Mouse (Mus musculus) right cerebral cortex, postnatal 10 days (tissue): ENCODE results near the gene Usmg5.

ENCODE experiments used
- DNase-seq, 2 experiments: peaks; one replicate each; pipeline ENCODE4 v3.0.0; 2021; ENCODE audit warnings: low spot score in 2 of 2

Usmg5 gene

DNA sequence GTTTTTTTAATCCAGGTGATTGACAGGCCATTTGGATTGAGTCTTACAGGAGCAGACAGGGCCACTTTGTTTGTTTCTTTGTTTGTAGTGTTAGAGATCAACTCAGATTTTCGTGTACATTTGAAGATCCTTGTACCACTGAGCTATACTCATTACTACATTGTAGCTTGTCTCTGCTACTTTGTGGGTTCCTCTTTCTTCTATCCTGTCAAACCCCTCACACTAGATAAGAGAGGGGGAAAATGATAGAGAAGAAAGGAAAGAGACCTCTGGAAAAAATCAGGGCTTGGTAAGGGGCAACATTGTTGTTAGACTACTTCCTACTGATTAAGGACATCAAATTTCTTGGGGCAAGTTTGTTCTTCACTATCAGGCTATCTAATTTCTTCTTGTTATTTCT is 32.8 kb downstream of the Usmg5 start:
- DNase-seq, result no peak

DNA sequence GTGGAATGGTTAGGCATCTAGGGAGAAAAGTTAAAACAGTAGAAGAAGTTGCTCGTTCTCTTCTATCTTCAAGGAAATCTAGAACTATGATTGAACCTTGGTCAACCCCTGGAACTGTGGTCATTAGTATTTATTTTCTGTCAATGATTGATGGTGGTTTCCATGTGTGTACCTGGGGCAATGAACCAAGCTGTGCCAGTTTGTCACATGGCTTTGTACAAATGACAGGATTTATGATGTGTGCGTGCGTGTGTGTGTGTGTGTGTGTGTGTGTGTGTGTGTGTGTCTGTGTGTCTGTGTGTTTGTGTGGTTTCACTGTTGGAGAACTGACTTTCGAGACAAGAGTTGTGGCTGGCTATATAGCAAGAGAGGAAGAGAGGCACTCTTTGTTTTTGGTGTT is 37.0 kb downstream of the Usmg5 start:
- no peak for DNase-seq

DNA sequence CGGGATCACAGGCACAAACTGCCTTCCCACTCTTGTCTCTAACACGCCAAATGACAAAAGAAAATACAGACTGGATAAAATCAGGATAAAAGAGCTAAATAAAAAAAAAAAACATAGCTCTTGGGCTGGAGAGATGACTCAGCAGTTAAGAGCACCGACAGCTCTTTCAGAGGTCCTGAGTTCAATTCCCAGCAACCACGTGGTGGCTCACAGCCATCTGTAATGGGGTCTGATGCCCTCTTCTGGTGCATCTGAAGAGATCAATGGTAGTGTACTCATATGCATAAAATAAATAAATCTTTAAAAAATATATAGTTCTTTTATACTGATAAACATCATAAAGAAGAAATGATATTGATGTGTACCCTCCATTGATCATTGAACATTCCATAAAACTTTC is 37.5 kb downstream of the Usmg5 start:
- DNase-seq, result no peak

- DNase-seq, result peak; percentile 88 to 89
Observed at GRCm38 (mm10) chr19:47050271-47051032, 40.0 kb downstream of the Usmg5 start, which contains the start of gene Pcgf6. Pcgf6 (minus strand) TSS chr19:47050906.

- DNase-seq, result no peak
Observed at GRCm38 (mm10) chr19:47049840-47050239, 40.6 kb downstream of the Usmg5 start.

GRCm38 (mm10) chr19:47049061-47049460 is 41.4 kb downstream of the Usmg5 start:
- no peak for DNase-seq

DNA sequence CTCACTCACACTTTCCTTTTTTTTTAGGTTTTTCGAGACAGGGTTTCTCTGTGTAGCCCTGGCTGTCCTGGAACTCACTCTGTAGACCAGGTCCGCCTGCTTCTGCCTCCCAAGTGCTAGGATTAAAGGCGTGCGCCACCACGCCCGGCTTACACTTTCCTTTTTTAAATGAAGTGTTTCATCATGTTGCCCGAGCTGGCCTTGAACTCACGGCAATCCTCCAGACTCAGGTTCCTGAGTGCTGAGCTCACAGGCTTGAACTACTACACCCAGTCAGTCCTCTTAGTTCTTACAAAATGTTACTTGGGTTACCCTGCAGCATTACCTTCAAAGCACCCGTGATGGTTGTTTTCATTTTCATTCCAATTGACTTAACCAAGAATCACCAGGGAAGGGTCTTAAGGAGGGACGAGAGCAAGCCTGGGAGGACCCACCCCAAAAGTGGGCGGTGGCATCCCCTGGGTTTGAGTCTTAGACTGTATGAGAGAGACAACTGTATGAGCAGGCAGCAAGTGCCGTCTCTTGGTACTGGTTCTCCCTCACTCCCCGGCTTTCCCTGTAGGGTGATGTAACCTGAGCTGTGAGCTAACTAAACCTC is 43.1 kb downstream of the Usmg5 start:
- no peak for DNase-seq

- no peak for DNase-seq
Observed at GRCm38 (mm10) chr19:47046343-47046742, 44.1 kb downstream of the Usmg5 start.

- DNase-seq, result no peak
Observed at GRCm38 (mm10) chr19:47043608-47044007, 46.8 kb downstream of the Usmg5 start.

DNA sequence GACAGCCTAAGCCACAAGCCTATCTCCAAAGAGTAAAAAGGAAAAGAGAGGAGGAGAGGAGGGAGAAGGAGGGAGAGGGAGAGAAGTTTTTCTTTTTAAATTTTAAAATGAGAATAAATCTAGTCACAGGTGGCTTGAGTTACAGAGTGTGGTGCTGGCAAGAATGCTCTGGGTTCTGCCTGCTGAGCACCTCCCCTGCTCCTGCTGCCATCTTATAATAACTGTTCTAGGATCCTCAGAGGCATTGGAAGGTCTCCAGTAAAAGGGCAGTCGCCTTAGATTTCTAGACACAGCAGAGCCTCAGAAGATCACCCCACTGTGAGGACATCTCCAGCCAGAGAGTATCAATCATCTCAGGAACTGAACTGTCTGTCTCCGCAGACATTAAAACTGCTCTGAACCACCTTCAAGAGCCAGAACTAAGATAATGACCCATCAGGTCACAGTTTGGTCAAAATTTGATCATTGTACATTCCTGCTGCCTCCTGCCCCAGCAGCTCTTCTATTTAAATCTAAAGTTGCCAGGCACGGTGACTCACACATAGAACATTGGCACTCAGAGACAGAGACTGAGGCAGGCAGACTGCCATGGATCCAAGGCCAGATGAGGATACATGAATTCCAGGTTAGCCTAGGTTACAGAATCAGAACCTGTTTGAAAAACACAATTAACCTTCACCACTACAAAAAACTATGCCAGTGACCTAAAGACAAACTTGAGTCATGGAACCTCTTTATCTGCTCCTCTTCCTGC is 49.5 kb downstream of the Usmg5 start:
- no peak for DNase-seq

GRCm38 (mm10) chr19:47036596-47036995 is 53.9 kb downstream of the Usmg5 start:
- no peak for DNase-seq

GRCm38 (mm10) chr19:47034916-47035315 is 55.5 kb downstream of the Usmg5 start:
- DNase-seq, result no peak
